Mouse (Mus musculus): Measurements from ENCODE around the gene Sept3.
"Not testable (repeated sequence)": the region's sequence is repeated elsewhere in the genome, so short reads cannot be mapped to it uniquely, and the experiment has no call there.

The Sept3 gene

DNA sequence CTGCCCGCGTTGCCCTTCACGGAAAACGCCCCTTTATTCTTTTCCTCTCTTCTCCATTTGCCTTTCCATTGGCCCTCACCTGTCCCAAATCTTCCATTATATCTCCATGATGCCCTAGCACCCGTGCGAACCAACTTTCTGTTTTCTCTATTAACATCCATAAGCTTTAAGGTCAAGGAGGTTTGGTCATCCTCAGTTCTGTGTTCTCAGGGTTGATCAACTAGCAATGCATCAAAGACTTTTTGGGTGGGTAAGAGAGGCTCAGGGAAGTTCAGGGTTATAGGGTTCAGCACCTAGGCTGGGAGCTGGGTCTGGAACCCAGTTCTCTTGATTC lies at the start of gene Sept3:
TSS of gene Sept3 (plus strand) at position 301 of the 334 bp plus-strand sequence.
- no peak for DNase-seq (ENCODE audit: low read depth, low spot score)
- Histone ChIP-seq H3K27me3 (ENCODE audit: control insufficient read depth, insufficient read depth, low read length, poor library complexity, severe bottlenecking) (no peaks in the 10 kb centered on the region), H3K36me3 (ENCODE audit: control insufficient read depth, insufficient read depth, low read length, poor library complexity, severe bottlenecking) (no peaks in the 10 kb centered on the region)

- H3K36me3 ChIP-seq (ENCODE audit: control insufficient read depth, insufficient read depth, low read length, poor library complexity, severe bottlenecking) = peaks cover 7% of the 10 kb centered on the region; the same call in 1 of the 2 replicates
- peak; percentile 63 for DNase-seq (ENCODE audit: low read depth, low spot score)
Measured at GRCm38 (mm10) chr15:82225769-82226168, 48.9 kb upstream of the Sept3 start.

DNA sequence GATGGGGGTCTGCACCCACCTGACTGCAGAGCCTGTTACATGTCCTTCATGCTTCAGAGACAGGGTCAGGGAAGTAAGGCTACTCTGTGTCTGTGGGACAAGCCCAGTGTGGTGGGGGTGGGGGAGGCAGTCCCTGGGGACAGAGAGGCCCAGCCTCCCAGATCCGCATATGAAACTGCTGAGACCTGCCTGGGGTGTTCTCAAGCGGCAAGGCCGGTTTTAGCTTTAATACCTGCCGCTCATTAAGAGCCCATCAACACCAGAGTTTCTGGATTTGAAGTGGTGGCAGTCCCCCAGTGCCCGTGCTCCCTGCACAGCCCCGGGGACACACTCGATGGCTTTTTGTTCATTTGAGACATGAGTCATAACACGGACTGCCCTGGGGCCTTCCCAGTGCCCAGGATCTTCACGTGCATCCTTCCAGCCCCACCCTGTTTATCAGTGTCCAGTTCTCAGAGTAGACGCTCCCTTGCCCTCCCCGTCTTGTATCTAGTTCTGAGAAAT lies 45.1 kb upstream of the Sept3 start:
- H3K36me3 ChIP-seq (ENCODE audit: control insufficient read depth, insufficient read depth, low read length, poor library complexity, severe bottlenecking) = no peaks in the 10 kb centered on the region
- peak; percentile 78 for DNase-seq (ENCODE audit: low read depth, low spot score)
- H3K27me3 ChIP-seq (ENCODE audit: control insufficient read depth, insufficient read depth, low read length, poor library complexity, severe bottlenecking) = no peaks in the 10 kb centered on the region

More at GRCm38 (mm10) chr15:82225769-82226168, 48.9 kb upstream of the Sept3 start:
- no peaks in the 10 kb centered on the region for H3K27me3 ChIP-seq (ENCODE audit: control insufficient read depth, insufficient read depth, low read length, poor library complexity, severe bottlenecking)

DNA sequence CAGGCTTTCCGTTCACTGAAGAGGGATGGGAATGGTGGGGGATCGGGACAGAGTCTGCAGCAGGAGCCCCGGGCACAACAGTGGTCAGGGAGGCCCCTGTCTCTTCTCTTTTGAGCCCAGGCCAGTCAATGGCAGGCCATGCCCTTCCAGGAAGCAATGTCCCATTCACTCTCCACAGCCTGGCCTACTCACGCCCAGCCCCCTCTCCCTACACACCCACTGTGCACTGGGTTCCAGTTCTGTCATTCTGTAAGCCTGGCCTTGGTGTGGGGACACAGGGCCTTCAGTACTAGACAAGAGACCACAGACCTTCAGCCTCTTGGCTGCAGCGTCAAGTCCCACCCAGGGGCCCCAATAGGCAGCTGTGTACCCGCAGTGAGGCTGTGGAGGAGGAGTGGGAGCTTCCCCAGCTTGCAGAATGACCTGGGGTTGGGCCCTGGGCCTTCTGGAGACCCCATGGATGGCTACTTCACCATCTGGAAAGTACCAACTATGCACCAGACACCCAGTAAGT lies 44.5 kb upstream of the Sept3 start:
- no peaks in the 10 kb centered on the region for H3K27me3 ChIP-seq (ENCODE audit: control insufficient read depth, insufficient read depth, low read length, poor library complexity, severe bottlenecking)
- DNase-seq (ENCODE audit: low read depth, low spot score) = no peak
- H3K36me3 ChIP-seq (ENCODE audit: control insufficient read depth, insufficient read depth, low read length, poor library complexity, severe bottlenecking) = no peaks in the 10 kb centered on the region

DNA sequence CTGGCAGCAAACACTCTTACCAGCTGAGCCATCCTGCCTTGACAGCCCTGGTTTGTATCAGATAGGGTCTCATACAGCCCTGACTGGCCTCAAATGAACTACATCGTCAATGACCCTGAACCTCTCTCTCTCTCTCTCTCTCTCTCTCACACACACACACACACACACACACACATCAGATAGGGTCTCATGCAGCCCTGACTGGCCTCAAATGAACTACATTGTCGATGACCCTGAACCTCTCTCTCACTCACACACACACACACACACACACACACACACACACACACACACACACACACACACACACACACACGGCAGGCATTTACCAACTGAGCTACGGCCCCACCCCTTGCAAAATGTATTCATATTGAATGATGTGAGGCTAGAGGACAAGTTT lies 43.6 kb upstream of the Sept3 start:
- H3K36me3 ChIP-seq (ENCODE audit: control insufficient read depth, insufficient read depth, low read length, poor library complexity, severe bottlenecking) = no peaks in the 10 kb centered on the region
- no peaks in the 10 kb centered on the region for H3K27me3 ChIP-seq (ENCODE audit: control insufficient read depth, insufficient read depth, low read length, poor library complexity, severe bottlenecking)
- DNase-seq (ENCODE audit: low read depth, low spot score) = no peak

- H3K36me3 ChIP-seq (ENCODE audit: control insufficient read depth, insufficient read depth, low read length, poor library complexity, severe bottlenecking) = no peaks in the 10 kb centered on the region
- H3K27me3 ChIP-seq (ENCODE audit: control insufficient read depth, insufficient read depth, low read length, poor library complexity, severe bottlenecking) = no peaks in the 10 kb centered on the region
- DNase-seq (ENCODE audit: low read depth, low spot score) = no peak
Measured at GRCm38 (mm10) chr15:82231591-82232378, 42.9 kb upstream of the Sept3 start.

DNA sequence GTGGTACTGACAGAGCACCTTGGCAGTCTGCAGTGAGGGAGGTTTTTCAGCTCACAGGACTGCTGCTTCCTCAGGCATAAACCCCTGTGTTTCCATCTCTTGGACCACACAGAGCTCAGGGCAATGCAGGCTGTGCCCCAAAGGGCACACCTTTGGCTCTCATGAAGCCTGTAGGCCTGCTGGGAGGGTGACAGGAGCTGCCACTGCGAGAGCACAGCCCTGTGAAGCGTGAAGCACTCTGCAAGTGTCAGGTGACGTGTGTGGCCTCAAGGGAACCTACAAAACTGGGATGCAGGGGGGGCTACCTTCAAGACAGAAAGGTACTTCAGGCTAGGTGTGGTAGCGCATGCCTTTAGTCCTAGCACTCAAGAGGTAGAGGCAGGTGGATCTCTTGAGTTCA lies 42.0 kb upstream of the Sept3 start:
- Histone ChIP-seq H3K27me3 (ENCODE audit: control insufficient read depth, insufficient read depth, low read length, poor library complexity, severe bottlenecking) (no peaks in the 10 kb centered on the region), H3K36me3 (ENCODE audit: control insufficient read depth, insufficient read depth, low read length, poor library complexity, severe bottlenecking) (no peaks in the 10 kb centered on the region)
- DNase-seq (ENCODE audit: low read depth, low spot score) = peak; percentile 77

- Histone ChIP-seq H3K27me3 (ENCODE audit: control insufficient read depth, insufficient read depth, low read length, poor library complexity, severe bottlenecking) (no peaks in the 10 kb centered on the region), H3K36me3 (ENCODE audit: control insufficient read depth, insufficient read depth, low read length, poor library complexity, severe bottlenecking) (no peaks in the 10 kb centered on the region)
- DNase-seq (ENCODE audit: low read depth, low spot score) = peak; percentile 51
Measured at GRCm38 (mm10) chr15:82235661-82236060, 39.0 kb upstream of the Sept3 start.

DNA sequence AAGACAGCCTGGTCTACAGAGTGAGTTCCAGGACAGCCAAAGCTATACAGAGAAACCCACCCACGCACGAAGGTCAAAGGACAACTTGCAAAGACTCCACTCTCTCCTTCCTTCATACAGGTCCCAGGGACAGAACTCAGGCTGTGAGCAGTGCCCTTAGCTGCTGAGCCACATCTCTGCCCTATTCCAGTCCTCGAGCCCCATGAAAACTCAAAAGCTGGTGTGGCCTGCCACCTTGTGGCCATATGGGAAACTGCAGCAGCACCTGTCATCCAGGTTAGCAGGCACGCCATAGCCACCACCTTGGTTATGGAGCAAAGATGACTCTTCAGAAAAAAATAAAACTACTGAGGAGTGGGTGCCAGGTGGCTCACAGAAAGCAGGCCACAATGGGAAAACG lies 38.1 kb upstream of the Sept3 start:
- peak; percentile 92 for DNase-seq (ENCODE audit: low read depth, low spot score)
- no peaks in the 10 kb centered on the region for H3K36me3 ChIP-seq (ENCODE audit: control insufficient read depth, insufficient read depth, low read length, poor library complexity, severe bottlenecking)
- H3K27me3 ChIP-seq (ENCODE audit: control insufficient read depth, insufficient read depth, low read length, poor library complexity, severe bottlenecking) = no peaks in the 10 kb centered on the region

DNA sequence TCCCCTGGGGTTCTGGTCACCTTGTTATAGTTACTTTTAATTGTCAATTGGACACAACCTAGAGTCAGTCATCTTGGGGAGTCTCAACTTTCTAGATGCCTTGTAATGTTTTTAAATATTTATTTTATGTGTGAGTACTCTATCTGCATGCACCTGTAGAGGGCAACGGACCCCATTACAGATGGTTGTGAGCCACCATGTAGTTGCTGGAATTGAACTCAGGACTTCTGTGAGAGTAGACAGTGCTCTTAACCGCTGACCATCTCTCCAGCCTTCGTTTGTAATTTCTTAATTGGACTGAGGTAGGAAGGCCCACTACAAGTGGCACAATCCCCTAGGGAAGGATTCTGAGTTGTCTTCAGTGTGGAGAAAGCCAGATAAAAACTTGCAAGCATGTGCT lies 31.4 kb upstream of the Sept3 start:
- DNase-seq (ENCODE audit: low read depth, low spot score) = no peak
- Histone ChIP-seq H3K27me3 (ENCODE audit: control insufficient read depth, insufficient read depth, low read length, poor library complexity, severe bottlenecking) (no peaks in the 10 kb centered on the region), H3K36me3 (ENCODE audit: control insufficient read depth, insufficient read depth, low read length, poor library complexity, severe bottlenecking) (no peaks in the 10 kb centered on the region)

- H3K36me3 ChIP-seq (ENCODE audit: control insufficient read depth, insufficient read depth, low read length, poor library complexity, severe bottlenecking) = no peaks in the 10 kb centered on the region
- H3K27me3 ChIP-seq (ENCODE audit: control insufficient read depth, insufficient read depth, low read length, poor library complexity, severe bottlenecking) = no peaks in the 10 kb centered on the region
- DNase-seq (ENCODE audit: low read depth, low spot score) = peak; percentile 18
Measured at GRCm38 (mm10) chr15:82243742-82244114, 31.0 kb upstream of the Sept3 start.

DNA sequence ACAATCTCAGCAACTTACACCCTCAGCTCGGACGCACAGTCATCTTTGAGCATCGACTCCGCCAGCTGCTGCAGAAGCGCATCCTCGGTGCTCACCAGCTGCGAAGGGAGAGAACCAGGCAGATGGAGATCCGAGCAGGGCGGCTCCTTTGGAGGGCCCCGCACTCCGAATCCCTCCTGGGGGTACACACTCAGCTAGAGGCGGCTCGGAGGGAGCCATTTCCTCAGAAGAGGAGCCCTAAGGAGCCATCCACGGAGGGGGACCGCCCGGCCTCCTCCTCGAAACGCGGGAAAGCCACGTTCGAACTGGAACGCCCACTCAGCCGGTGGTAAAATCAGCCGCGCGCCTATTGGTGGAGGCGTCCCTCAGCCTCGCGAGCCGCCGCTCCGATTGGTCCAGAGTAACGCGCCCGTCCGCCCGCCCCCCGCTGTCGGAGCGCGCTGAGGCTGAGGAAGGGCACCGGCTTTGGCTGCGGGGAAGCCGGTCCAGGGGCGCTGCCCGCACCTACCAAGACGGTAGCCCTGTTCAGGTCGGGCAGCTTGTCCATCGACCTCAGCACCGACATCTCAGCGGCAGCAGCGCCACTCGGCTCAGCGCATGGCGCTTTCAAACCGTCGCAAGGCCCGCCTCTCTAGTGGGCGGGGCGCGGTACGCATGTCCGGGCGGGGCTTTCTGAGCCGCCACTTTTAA lies 30.4 kb upstream of the Sept3 start, which contains the start of gene Cenpm:
TSS of gene Cenpm (minus strand) at position 634 of the 690 bp plus-strand sequence.
- H3K27me3 ChIP-seq (ENCODE audit: control insufficient read depth, insufficient read depth, low read length, poor library complexity, severe bottlenecking) = no peaks in the 10 kb centered on the region
- peak; percentile 91 for DNase-seq (ENCODE audit: low read depth, low spot score)
- no peaks in the 10 kb centered on the region for H3K36me3 ChIP-seq (ENCODE audit: control insufficient read depth, insufficient read depth, low read length, poor library complexity, severe bottlenecking)

GRCm38 (mm10) chr15:82244805-82245161 lies 29.9 kb upstream of the Sept3 start:
- H3K36me3 ChIP-seq (ENCODE audit: control insufficient read depth, insufficient read depth, low read length, poor library complexity, severe bottlenecking) = not testable (repeated sequence)

DNA sequence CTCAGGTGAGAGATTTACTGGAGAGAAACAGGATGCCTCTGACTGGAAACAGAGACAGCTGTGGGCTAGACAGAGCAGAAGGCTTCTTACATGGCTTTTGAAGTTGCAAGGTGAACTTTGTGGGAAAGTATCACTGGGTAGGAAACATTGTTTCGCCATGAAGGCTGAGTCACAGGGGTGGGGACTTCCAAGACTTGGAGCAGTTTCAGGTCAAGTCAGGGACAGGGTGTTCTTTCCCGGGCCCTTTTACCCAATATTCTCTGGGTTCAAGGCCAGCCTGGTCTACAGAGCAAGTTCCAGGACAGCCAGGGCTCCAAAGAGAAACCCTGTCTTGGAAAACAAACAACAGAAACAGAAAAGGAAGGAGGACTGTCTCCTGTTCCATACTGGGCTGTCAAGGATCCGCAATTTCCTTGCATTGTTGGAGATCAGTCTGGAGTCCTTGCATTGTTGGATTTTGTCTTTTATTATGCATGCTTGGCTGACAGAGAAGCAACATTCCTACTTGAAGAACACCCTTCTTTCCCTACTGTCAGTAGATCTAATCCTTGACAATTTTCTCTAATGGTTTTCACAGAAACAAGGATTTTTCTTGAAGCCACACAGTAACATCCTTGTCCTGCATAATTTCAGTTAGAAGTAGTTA lies 27.4 kb upstream of the Sept3 start:
- Histone ChIP-seq H3K36me3 (ENCODE audit: control insufficient read depth, insufficient read depth, low read length, poor library complexity, severe bottlenecking) (no peaks in the 10 kb centered on the region), H3K27me3 (ENCODE audit: control insufficient read depth, insufficient read depth, low read length, poor library complexity, severe bottlenecking) (no peaks in the 10 kb centered on the region)
- DNase-seq (ENCODE audit: low read depth, low spot score) = no peak

More at GRCm38 (mm10) chr15:82244805-82245161, 29.9 kb upstream of the Sept3 start:
- not testable (repeated sequence) for DNase-seq (ENCODE audit: low read depth, low spot score); H3K27me3 ChIP-seq (ENCODE audit: control insufficient read depth, insufficient read depth, low read length, poor library complexity, severe bottlenecking)

DNA sequence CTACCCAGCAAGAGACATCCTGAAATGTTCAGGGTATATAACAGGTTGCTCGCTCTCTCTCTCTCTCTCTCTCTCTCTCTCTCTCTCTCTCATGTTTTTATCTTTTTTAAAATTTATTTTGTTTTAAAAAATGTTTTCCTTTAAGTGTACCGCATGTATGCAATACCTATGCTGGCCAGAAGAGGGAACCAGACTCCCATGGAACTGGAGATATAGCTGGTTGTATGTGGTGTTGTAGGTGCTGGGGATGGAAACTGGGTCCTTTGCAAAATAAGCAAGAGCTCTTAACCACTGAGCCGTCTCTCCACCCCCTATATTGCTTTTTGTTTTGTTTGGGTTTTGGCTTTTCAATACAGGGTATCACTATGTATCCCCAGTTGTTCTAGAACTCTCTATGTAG lies 23.1 kb upstream of the Sept3 start:
- H3K27me3 ChIP-seq (ENCODE audit: control insufficient read depth, insufficient read depth, low read length, poor library complexity, severe bottlenecking) = no peaks in the 10 kb centered on the region
- DNase-seq (ENCODE audit: low read depth, low spot score) = peak; percentile 42
- no peaks in the 10 kb centered on the region for H3K36me3 ChIP-seq (ENCODE audit: control insufficient read depth, insufficient read depth, low read length, poor library complexity, severe bottlenecking)
